Mouse (Mus musculus) ES-Bruce4 (cell line): ENCODE measurements at regions not wholly inside any gene's neighbourhood (a gene's known extent, or its start where the extent isn't known, plus 50 kb on each side); places are given as distances from the start of the nearest gene placed in this dataset.

ENCODE experiments used
- CTCF ChIP-seq: IDR thresholded peaks from one replicate; pipeline ENCODE4 v1.8.1; 2011; ENCODE audit warnings: low read depth, low read length
- EP300 ChIP-seq: IDR thresholded peaks from 2 replicates; pipeline ENCODE4 v1.6.1; 2011; ENCODE audit warnings: low read depth, low read length; ENCODE audit not compliant: insufficient read depth
- POLR2A ChIP-seq: IDR thresholded peaks from one replicate; pipeline ENCODE4 v1.8.1; 2011; ENCODE audit warnings: low read length; ENCODE audit not compliant: insufficient read depth

GRCm38 (mm10) chr2:117502611-117503010, 159.8 kb upstream of the Rasgrp1 start:
- no peak for TF ChIP-seq POLR2A
- no peak for TF ChIP-seq CTCF
- TF ChIP-seq EP300 = no peak
